Mouse (Mus musculus) myocyte (in vitro differentiated cells): Measurements from ENCODE around the gene Cpox. TPM values are rescaled to one million over a fixed set of nuclear protein-coding genes. Genes with fewer than 3 reads are reported as not detected.

Experiments
- H3K27me3 ChIP-seq: one replicate; pipeline ENCODE4 v1.6.1; 2011; ENCODE audit not compliant: control insufficient read depth, insufficient read depth, insufficient read length
- H3K36me3 ChIP-seq: one replicate; pipeline ENCODE4 v1.6.1; 2011; ENCODE audit not compliant: control insufficient read depth, insufficient read depth
- H3K4me2 ChIP-seq: one replicate; pipeline ENCODE4 v1.6.1; 2011; ENCODE audit warnings: low read depth, control low read depth
- H3K4me3 ChIP-seq: one replicate; pipeline ENCODE4 v1.5.1; 2011; ENCODE audit warnings: mild to moderate bottlenecking, control low read depth, moderate library complexity
- H3K79me2 ChIP-seq: one replicate; pipeline ENCODE4 v1.6.1; 2011; ENCODE audit not compliant: control insufficient read depth, insufficient read depth
- H3ac ChIP-seq: one replicate; pipeline ENCODE4 v1.6.1; 2011; ENCODE audit not compliant: control insufficient read depth, insufficient read length
- CEBPB ChIP-seq: IDR thresholded peaks from 2 replicates; pipeline ENCODE4 v1.6.1; 2011; ENCODE audit warnings: mild to moderate bottlenecking, moderate library complexity; ENCODE audit not compliant: poor library complexity, insufficient read depth, severe bottlenecking
- E2F4 ChIP-seq: IDR thresholded peaks from one replicate; pipeline ENCODE4 v1.6.1; 2011; ENCODE audit warnings: mild to moderate bottlenecking, control low read depth, moderate library complexity; ENCODE audit not compliant: insufficient read depth
- MAX ChIP-seq: IDR thresholded peaks from one replicate; pipeline ENCODE4 v1.6.1; 2011; ENCODE audit warnings: low read depth, mild to moderate bottlenecking, control low read depth
- MYOD1 ChIP-seq, 3 experiments: IDR thresholded peaks; one replicate each; pipeline ENCODE4 v1.6.1; 2011; ENCODE audit warnings: control low read depth in 2 of 3, low read depth in 2 of 3, mild to moderate bottlenecking in 2 of 3, moderate library complexity in 1 of 3; ENCODE audit not compliant: insufficient read length in 2 of 3, control insufficient read depth in 1 of 3
- MYOG ChIP-seq, 3 experiments: IDR thresholded peaks; one replicate each; pipeline ENCODE4 v1.6.1; 2011; ENCODE audit warnings: control low read depth in 2 of 3, low read depth in 2 of 3, mild to moderate bottlenecking in 2 of 3; ENCODE audit not compliant: insufficient read length in 2 of 3, control insufficient read depth in 1 of 3, insufficient read depth in 1 of 3
- POLR2A ChIP-seq: IDR thresholded peaks from one replicate; pipeline ENCODE4 v1.6.1; 2011; ENCODE audit warnings: low read depth, mild to moderate bottlenecking, control low read depth, moderate library complexity; ENCODE audit not compliant: insufficient read length
- POLR2AphosphoS2 ChIP-seq: IDR thresholded peaks from one replicate; pipeline ENCODE4 v1.6.1; 2011; ENCODE audit warnings: low read depth, control low read depth; ENCODE audit not compliant: insufficient read length
- REST ChIP-seq: IDR thresholded peaks from one replicate; pipeline ENCODE4 v1.6.1; 2011; ENCODE audit warnings: mild to moderate bottlenecking, control low read depth, moderate library complexity; ENCODE audit not compliant: insufficient read depth, insufficient read length
- SRF ChIP-seq: IDR thresholded peaks from one replicate; pipeline ENCODE4 v1.6.1; 2011; ENCODE audit warnings: low read depth; ENCODE audit not compliant: control insufficient read depth, insufficient read length
- TCF12 ChIP-seq: IDR thresholded peaks from one replicate; pipeline ENCODE4 v1.6.1; 2011; ENCODE audit warnings: mild to moderate bottlenecking, control low read depth; ENCODE audit not compliant: poor library complexity, insufficient read depth, severe bottlenecking
- TCF3 ChIP-seq: IDR thresholded peaks from one replicate; pipeline ENCODE4 v1.6.1; 2011; ENCODE audit warnings: low read depth, control low read depth; ENCODE audit not compliant: insufficient read length
- USF1 ChIP-seq: IDR thresholded peaks from one replicate; pipeline ENCODE4 v1.6.1; 2011; ENCODE audit warnings: low read depth, mild to moderate bottlenecking, control low read depth, moderate library complexity
- polyA plus RNA-seq: library from polyadenylated mRNA; unstranded; fragments of >200 nt; fragmentation: generic; extraction: Trizol; gene quantifications from one replicate; pipeline ENCODE4 v1.2.1, GENCODE M21; 2012; ENCODE audit warnings: missing spikeins

The Cpox gene
- 20.0 TPM for polyA plus RNA-seq

DNA sequence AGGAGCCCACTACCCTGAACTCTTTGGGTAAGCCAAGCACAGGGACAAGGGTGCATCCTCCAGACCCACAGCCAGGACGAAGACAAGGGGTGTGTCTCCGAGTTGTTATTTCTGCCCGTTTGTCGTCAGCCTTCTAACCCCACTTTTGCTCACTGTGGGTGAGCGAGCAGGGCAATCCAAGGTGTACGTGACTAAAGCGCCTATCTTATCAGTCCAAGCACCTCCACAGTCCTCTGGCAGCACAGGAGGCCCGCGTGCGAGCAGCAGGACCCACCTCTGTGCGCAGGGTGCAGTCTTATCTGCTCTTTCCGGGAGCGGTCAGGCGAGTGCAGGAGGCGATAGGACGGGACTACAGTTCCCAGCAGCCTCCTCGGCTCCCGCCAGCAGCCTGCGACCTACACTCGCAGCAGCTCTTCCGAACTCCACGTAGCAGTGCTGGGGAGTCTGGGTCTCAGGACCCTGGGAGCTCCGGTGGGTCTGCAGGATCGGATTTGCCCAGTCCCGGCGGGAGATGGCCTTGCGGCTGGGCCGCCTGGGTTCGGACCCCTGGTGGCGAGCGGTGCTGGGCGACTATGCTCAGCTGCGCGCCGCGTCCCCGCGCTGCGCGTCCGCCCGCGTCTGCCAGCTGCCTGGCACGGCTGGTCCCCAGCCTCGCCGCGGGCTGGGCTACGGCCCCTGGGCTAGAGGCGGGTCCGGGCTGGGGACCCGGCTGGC, at the start of gene Cpox:
TSS of gene Cpox (plus strand) at position 376 of the 714 bp plus-strand sequence.
- peaks cover 17% of the 10 kb centered on the region for H3K36me3 ChIP-seq
- peak within 1 kb of the TSS; percentile 67 for H3ac ChIP-seq
- H3K4me2 ChIP-seq = peak within 1 kb of the TSS; percentile 86

DNA sequence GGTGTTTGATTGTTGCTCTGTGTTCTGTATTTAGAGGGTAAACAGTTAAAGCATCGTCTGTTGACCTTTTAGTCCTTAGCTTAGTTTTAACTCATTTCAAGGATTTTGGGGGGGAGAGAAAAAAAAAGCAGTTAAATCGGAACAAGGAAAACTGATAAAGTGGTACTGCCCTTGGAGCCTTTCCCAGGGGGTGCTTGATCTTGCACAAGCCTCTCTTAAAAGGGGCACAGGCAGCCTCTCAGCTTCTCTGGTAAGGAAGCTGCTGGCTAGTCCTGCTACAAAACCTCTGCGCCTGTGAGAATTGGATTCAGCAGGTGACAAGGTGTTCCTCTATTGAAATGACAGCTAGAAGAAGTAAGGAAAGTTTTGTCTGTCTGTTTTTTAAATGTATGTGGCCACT, 47.7 kb upstream of the Cpox start:
- Histone ChIP-seq H3K36me3 (no peaks in the 10 kb centered on the region), H3ac (no peak overlapping the region), H3K4me2 (no peak overlapping the region), H3K4me3 (no peak overlapping the region), H3K79me2 (no peaks in the 10 kb centered on the region), H3K27me3 (no peaks in the 10 kb centered on the region)
- TF ChIP-seq MYOD1 (IDR thresholded peaks at IDR 0.05; ENCODE audit: control insufficient read depth in 1 of 3, insufficient read length in 2 of 3, low read depth in 2 of 3) = no peak
- no peak for TF ChIP-seq MYOG (IDR thresholded peaks at IDR 0.05; ENCODE audit: control insufficient read depth in 1 of 3, insufficient read depth in 1 of 3, insufficient read length in 2 of 3, low read depth in 2 of 3)
- no peak for TF ChIP-seq CEBPB
- TF ChIP-seq SRF = no peak
- TF ChIP-seq TCF3 = no peak
- no peak for TF ChIP-seq POLR2AphosphoS2
- no peak for TF ChIP-seq REST
- TF ChIP-seq TCF12 = no peak
- TF ChIP-seq USF1 = no peak
- TF ChIP-seq POLR2A = no peak
- no peak for TF ChIP-seq MAX
- TF ChIP-seq E2F4 = no peak

More for the DNA sequence above, at the start of gene Cpox:
- no peaks in the 10 kb centered on the region for H3K27me3 ChIP-seq
- no peak for TF ChIP-seq TCF3
- TF ChIP-seq POLR2AphosphoS2 = peak; percentile 68
- TF ChIP-seq POLR2A = peak; percentile 56
- TF ChIP-seq CEBPB = no peak
- TF ChIP-seq MYOG (IDR thresholded peaks at IDR 0.05; ENCODE audit: control insufficient read depth in 1 of 3, insufficient read depth in 1 of 3, insufficient read length in 2 of 3, low read depth in 2 of 3) = peak in 2 of 3 experiments; percentile 46 to 67
- TF ChIP-seq MAX = no peak
- peak in 2 of 3 experiments; percentile 29 to 68 for TF ChIP-seq MYOD1 (IDR thresholded peaks at IDR 0.05; ENCODE audit: control insufficient read depth in 1 of 3, insufficient read length in 2 of 3, low read depth in 2 of 3)
- peak within 1 kb of the TSS; percentile 67 for H3K4me3 ChIP-seq
- peaks cover 15% of the 10 kb centered on the region for H3K79me2 ChIP-seq

DNA sequence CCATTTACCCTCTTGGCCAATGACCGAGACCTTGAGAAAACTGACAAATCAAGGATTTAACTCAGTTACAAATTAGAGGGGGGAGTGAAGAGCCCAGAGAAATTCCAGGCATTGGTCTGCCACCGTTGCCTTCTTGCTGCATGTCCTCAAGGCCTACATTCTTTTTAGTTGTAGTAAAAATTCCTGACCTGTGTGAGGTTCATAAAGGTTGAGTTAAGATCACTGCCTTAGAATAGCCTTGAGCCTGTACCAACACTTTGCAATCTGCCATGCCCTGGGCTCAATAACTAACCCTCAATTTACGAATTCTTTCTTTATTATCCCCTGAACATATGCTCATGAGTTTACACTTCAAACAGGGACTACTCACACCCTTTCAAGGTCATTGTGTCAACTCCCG, 47.0 kb upstream of the Cpox start:
- Histone ChIP-seq H3K4me3 (no peak overlapping the region), H3K36me3 (no peaks in the 10 kb centered on the region), H3ac (no peak overlapping the region), H3K79me2 (no peaks in the 10 kb centered on the region), H3K4me2 (no peak overlapping the region), H3K27me3 (no peaks in the 10 kb centered on the region)
- TF ChIP-seq USF1 (no peak), MYOD1 (IDR thresholded peaks at IDR 0.05; ENCODE audit: control insufficient read depth in 1 of 3, insufficient read length in 2 of 3, low read depth in 2 of 3) (no peak), POLR2A (no peak), CEBPB (no peak), E2F4 (no peak), POLR2AphosphoS2 (no peak)

DNA sequence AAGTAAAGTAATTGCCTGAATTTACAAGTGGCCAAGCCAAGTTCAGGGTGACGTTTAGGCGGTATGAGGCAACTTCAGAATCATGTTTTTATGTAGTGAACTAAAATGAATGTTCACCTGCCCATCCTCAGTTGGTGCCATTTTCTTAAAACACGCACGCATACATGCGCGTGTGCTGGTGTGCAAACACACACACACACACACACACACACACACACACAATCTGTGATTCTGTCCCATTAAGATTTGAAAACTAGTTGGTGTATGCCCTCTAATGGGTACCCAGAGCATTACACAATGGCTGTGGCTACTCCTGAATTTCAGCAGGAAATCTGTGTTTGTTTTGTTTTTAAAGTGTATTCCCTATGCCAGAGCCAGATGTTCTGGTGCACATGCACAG, 46.1 kb upstream of the Cpox start:
- Histone ChIP-seq H3ac (no peak overlapping the region), H3K27me3 (no peaks in the 10 kb centered on the region), H3K4me3 (no peak overlapping the region), H3K4me2 (no peak overlapping the region), H3K79me2 (no peaks in the 10 kb centered on the region), H3K36me3 (no peaks in the 10 kb centered on the region)
- TF ChIP-seq MYOD1 (IDR thresholded peaks at IDR 0.05; ENCODE audit: control insufficient read depth in 1 of 3, insufficient read length in 2 of 3, low read depth in 2 of 3) = no peak
- no peak for TF ChIP-seq SRF
- no peak for TF ChIP-seq TCF3
- TF ChIP-seq CEBPB = no peak
- no peak for TF ChIP-seq E2F4

DNA sequence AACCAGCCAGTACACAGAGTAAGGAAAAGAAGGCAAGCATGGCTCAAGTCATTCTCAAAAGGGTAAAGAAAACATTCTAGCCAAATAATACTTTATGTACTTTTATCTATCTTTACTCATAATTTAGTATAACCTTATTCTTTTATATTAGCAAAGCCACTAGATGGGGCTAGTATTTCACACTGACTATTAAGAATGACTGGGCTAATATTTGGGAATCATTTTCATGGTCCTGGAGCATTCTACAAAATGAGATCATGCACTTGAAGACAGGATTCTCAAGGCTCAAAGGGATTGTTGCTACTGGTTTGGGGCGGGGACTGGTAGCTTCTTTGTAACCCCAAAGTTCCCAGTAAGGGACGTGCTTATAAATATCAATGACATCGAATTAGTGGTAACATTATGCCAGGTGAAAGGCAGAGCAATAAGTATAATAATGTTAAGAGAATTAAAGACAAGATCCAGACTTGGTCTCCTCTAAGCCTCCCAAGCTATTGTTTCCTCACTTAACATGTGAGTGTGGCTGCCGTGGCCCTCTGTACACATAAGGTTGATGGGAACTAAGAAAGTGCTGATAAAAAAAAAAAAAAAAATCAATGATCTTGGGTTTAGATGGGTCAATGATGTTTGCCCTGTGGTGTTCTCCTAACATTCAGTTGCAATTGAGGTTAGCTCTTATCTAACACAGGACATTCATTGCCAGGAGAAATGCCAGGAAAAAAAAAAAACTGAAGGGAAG, 42.3 kb upstream of the Cpox start:
- H3K4me2 ChIP-seq = no peak overlapping the region
- no peak for TF ChIP-seq SRF
- no peak for TF ChIP-seq POLR2AphosphoS2
- TF ChIP-seq MYOG (IDR thresholded peaks at IDR 0.05; ENCODE audit: control insufficient read depth in 1 of 3, insufficient read depth in 1 of 3, insufficient read length in 2 of 3, low read depth in 2 of 3) = no peak
- no peak for TF ChIP-seq USF1
- TF ChIP-seq POLR2A = no peak
- no peak for TF ChIP-seq TCF3
- no peak for TF ChIP-seq CEBPB
- TF ChIP-seq MAX = no peak
- no peak for TF ChIP-seq REST
- no peak for TF ChIP-seq MYOD1 (IDR thresholded peaks at IDR 0.05; ENCODE audit: control insufficient read depth in 1 of 3, insufficient read length in 2 of 3, low read depth in 2 of 3)
- TF ChIP-seq E2F4 = no peak
- TF ChIP-seq TCF12 = no peak
- H3ac ChIP-seq = no peak overlapping the region

More for the DNA sequence above, 42.3 kb upstream of the Cpox start:
- no peaks in the 10 kb centered on the region for H3K79me2 ChIP-seq
- no peak overlapping the region for H3K4me3 ChIP-seq
- no peaks in the 10 kb centered on the region for H3K36me3 ChIP-seq
- peaks cover 8% of the 10 kb centered on the region for H3K27me3 ChIP-seq
